Mouse (Mus musculus) spleen, postnatal 36 days (tissue): ENCODE measurements around the gene Gm4924.
A peak's percentile ranks its signal among the peaks of the same experiment; 100 is the strongest.

ENCODE experiments used
- DNase-seq, 2 experiments: peaks; one replicate each; pipeline ENCODE4 v3.0.0; 2022; ENCODE audit warnings: low spot score in 2 of 2, mixed read lengths in 1 of 2

The Gm4924 gene

DNA sequence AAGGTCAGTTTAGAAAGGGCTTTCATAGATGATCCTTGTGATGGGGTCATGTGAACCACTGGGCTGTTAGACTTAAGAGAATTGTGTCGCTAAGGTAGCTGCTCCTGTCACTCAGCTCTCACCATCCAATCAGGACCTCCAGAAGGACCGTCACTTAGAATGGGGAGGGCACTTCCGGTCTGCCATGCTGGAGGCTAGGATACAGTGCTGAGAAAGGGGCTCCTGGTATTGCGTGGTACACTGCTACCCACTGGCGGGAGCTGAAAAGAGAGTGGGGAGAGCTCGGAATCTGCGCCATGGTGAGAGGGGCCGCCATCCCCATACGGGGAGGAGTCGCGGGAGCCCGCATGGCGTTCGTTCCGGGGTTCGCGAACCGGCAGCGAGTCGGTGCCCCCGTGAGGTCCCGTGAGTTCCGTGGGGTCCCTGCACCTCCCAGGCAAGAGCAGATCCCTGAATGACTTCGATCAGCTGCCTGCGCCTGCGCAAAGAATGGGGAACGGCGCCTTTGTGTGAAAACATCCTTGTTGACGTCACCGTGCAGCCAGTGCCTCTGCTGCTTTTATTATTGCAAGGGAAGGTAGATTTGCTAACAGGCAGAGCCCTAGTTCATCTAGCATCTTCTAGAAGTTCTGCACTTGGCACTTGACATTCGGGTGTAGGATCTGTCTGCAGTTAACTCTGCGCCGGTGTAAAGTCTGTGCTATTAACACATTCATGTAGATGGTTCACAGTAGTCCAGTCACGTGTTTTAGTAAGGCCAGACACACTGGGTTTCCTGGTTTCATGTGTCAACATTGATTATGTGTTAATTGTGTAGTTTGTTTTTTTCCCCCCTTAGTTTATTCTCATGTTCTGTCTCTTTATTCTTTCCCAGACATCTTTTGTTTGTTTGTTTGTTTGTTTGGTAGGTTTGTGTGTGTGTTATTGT is at the start of gene Gm4924:
Gene Gm4924 (plus strand): TSS at position 173 of the 928 bp plus-strand sequence.
- DNase-seq, result peak; percentile 76 to 82

DNA sequence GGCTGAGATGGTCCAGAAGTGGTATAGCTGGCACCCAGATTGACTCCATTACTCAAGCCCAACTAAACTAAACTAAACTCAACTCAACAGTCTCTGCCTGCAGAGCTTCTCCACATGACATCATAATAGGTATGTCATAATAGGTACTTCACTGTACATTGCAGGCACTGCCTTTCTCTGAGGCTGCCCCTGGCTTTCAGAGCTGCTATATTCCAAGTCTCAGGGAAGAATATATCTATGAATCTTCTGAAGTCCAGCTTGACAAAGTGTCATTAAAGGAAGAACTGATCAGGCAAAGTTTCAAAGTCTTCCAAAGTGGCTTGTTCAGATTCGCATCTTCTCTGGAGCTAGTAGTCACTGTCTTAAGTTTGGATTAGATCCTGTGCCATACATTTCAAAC is 37.6 kb upstream of the Gm4924 start, which contains the start of gene 4932415D10Rik:
Gene 4932415D10Rik (minus strand): TSS at position 101 of the 400 bp plus-strand sequence.
- DNase-seq, result no peak

DNA sequence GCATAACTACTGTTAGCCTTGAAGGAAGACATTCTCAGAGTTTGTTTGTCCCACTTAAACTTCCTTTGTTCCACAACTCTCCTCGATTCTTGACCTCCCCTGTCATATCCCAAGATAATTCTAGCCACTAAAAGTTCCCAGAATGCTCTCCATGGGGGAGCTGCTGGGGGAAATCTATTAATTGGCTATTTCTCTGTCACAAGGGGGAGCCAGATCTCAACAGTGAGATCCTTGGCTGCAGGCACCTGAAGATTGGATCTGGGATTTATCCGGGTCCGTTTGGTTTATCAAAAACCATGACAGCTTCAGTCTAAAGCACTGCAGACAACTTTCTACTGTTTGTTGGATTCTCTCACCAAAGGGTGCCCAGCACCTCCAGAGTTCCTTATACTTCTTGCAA is 33.9 kb upstream of the Gm4924 start:
- no peak for DNase-seq

DNA sequence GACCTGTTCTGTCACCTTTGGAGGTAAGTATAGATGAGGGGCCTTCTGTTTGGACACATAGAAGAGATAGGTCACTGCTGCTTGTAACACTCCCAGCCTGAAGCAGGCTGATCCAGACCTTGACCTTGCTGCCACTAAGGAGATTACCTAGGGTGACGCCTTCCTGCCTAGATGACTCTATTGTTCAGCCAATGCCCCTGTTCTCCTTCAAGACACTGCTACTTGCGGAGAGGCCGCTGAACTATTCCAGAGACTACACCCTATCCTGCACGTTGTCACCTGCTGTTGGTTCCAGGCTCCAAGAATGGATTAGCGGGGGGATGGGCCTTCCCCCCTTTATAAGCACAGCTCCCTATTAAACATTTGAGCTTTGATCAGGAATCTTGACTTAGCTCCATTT is 24.2 kb upstream of the Gm4924 start:
- no peak for DNase-seq

- no peak for DNase-seq
Measured at GRCm38 (mm10) chr10:82355401-82355800, 1.3 kb downstream of the Gm4924 start.

- DNase-seq, result no peak
Measured at GRCm38 (mm10) chr10:82361911-82362310, 7.9 kb downstream of the Gm4924 start.

- DNase-seq, result no peak
Measured at GRCm38 (mm10) chr10:82382992-82383391, 28.9 kb downstream of the Gm4924 start.

GRCm38 (mm10) chr10:82409511-82409910 is 55.5 kb downstream of the Gm4924 start:
- DNase-seq, result no peak

GRCm38 (mm10) chr10:82423631-82424030 is 69.6 kb downstream of the Gm4924 start:
- no peak for DNase-seq
